Mouse (Mus musculus) layer of hippocampus, adult 11-12 months (tissue): Measurements from ENCODE around the gene Mxra8.

Source experiments
- DNase-seq: peaks from one replicate; pipeline ENCODE4 v3.0.0; 2022; ENCODE audit warnings: low spot score

Mxra8 gene

DNA sequence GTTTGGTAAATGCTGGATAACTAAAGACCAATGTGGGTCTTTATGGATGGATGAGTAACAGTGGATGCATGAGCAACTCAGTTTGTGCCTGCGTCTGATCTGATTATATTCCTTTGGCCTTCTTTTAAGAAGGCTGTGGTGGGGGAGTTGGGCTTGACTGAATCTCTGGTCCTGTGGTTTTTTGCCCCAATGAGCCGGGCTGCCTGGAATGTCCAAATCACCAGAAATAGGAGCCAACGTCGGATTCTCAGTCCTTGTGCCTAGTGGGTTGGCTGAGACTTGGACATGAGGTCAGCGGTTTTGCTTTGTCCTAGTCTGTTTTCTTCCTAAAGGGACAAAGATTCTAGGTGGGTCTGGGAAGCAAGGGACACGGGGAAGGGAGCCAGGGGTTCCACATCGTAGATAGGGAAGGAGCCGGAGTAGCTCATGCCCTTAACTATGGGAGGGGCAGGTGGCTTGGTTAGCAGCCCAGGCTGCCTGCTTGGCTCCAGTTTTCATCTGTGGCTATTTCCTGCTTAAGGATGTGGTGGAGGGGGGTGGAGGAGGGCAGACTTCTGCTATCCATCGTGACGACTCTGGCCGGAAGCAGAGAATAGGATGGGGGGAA is 2.0 kb upstream of the Mxra8 start:
- DNase-seq, result no peak

DNA sequence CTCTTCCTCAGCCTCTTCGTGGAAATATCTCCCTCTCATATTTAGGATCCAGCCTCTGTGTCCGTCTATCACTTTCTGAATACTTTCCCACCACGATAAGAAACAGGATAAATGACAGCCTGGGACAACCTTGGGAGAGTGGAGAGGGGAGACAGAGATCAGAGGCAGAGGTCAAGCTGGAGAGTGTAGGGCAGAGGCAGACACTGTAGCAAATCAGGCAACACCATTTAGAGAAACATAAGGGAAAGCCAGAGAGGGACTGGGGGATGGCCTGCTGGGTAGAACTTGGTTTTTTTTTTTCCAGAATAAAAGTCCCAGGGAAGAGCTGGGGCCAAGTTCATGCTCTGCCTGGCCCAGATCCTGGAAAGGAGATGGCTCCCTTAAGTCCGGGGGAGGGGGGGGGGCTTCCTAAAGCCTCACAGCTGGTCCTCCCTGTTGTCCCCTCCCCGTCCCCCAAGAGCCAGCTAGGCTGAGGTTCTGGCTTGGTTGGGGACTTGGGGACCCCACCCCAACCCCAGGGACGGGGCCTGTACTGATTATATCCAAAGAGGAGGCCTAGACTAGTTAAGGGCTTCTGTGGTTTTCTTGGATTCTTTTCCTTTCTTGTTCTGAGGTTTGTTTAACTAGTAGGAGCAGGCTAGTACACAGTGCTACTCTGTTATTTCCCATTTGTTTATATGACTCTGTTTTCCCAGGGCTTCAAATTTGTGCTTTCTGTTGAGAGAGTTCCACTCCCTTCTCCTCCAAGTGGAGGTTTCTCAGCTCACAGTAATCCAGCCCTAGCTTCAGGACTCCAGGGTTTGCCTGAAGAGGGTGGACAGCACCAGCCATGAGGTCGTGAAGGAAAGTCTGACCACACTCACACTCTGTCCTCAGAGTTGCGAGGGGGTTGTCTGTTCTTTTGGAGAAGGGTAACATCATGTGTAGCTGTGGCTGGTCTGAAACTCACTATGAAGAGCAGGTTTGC is 1.0 kb upstream of the Mxra8 start:
- DNase-seq, result no peak

DNA sequence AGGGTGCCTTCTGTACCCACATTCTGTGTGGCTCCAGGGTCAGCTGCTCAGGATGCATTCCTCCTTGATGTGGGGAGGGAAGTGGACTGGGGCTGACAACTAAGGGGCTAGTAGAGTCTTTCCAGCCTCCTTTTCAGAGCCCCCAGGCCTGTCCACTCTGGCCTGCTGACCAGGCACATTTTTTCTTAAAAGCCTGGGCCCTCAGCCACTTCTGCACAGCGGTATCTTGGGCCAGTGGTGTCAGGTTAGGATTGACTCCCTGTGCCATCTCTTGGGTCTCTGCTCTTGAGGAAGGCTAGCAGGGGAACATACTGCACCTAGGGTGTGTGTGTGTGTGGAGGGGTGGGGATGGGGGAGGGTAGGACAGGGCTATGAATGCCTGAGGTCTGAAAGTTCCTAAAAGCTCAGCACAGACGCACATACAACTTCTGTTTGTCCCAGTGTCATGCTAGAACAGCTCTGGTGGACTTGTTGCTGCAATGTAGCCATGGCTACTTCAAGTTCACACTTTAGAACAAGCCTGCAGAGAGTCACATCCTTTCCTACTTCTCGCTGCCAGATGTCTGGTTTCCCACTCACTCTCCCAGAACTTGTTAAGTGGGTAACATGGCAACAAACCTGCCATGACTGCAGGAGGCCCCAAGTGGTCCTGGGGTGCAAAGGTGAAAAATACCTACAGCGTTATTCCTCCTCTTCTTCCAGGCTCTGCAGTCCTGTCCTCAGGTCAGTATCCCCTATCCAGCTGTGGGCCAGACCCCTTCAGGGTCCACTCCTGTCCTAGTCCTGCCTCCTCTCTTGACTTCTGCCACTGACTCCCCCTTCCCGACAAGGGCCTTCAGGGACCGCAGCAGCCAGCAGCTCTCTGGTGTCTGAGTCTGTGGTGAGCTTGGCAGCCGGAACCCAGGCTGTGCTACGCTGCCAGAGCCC is 859 bp downstream of the Mxra8 start:
- no peak for DNase-seq

GRCm38 (mm10) chr4:155841003-155841454 is 1.5 kb downstream of the Mxra8 start:
- DNase-seq, result peak; percentile 45

DNA sequence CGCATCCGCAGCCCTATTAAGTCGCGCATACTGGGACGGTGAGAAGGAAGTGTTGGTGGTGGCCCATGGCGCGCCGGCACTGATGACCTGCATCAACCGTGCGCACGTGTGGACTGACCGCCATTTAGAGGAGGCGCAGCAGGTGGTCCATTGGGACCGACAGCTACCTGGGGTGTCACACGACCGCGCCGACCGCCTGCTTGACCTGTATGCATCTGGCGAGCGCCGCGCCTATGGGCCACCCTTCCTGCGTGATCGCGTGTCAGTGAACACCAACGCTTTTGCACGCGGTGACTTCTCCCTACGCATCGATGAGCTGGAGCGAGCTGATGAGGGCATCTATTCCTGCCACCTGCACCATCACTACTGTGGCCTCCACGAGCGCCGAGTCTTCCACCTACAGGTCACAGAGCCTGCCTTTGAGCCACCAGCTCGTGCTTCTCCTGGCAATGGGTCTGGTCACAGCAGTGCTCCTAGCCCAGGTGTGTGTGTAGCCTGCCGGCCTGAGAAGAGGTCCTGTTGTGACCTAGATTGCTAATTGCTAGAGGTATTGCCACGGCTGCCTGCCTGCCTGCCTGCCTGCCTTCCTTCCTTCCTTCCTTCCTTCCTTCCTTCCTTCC is 2.3 kb downstream of the Mxra8 start:
- no peak for DNase-seq

GRCm38 (mm10) chr4:155843231-155843630 is 3.8 kb downstream of the Mxra8 start:
- DNase-seq, result no peak

DNA sequence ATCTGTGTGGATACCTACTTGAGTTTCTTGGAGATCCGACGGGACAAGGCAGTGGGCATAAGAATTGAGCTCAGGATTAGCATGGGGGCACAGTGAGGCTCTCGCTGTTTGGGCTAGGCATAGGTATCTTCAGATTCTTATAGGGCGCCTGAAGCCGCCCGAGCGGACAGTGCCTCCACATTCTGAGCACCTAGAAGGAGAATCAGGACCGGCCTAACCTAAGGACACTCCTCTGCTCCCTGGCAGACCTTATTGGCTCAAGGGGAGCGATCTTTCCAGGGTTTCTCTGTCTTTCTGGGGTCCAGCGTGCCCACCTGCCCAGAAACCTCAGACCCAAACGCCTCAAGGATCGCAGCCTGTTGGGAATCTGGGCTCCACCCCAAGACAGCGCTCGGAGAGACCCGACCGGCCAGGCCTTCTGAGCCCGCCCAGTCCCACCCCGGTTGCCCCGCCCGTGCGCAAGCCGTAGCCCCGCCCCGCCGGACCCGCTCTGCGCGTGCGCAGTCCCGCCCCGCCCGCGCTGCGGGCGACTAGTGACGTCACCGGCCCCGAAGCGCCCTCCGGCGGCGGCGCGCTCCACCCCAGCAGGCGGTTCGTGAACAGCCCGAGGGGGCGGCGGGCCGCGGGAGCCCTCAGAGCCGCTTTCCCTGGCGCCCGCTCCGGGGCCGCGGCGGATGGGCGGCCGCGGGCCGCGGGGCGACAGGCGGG is 7.5 kb downstream of the Mxra8 start, which contains the start of gene Dvl1:
Gene Dvl1, plus strand, starts transcription at position 532 of the 708 bp plus-strand sequence.
- DNase-seq, result peak; percentile 91

DNA sequence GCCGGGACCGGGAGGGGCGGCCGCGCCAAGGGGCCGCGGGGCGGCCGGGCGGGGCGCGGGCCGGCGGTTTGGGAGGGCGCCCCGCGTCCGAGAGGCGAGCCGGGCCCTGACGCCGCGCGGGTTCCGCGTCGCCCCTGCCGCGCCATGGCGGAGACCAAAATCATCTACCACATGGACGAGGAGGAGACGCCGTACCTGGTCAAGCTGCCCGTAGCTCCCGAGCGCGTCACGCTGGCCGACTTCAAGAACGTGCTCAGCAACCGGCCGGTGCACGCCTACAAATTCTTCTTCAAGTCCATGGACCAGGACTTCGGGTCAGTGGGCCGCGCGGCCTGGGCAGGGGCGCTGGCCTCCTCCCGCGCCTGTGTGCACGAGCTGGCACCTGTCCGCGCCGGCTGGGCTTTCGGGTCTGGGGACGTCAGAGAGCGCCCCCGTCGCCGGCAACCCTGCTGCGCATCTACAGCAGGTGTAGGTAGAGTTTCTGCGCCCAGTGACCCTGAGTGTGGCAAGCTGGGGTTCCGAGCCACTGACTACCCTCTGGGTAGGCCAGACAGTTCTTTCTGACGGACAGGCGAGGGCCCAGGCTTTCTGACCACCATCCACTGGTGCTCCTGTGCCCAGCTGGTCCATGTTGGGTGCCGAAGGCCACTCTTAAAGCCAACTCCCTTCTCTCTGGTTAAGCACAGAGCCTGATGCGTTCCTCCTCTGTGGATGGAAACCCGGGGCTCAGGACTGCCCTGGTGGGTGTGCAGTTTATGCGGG is 8.3 kb downstream of the Mxra8 start:
- peak; percentile 57 for DNase-seq

- no peak for DNase-seq
These were observed 9.1 kb downstream of the Mxra8 start for GRCm38 (mm10) chr4:155848434-155849095.

DNA sequence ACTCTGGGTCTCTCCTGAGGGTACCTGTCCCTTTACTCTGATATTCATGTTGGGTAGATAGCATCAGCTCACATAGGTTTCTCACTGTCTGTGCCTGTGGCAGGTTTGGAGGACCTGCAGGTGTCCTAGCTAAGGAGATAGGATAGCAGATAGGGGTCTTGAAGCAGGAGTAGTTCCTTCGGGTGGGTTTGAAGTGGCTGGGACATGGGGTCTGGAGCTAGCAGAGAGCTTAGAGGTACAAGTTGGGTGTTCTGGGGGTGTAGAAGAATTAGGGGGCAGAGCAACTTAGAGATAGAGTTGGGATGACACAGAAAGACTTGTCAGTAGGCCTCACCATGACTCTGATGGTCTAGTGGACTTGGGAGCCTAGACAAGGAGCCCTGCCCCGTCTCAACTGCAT is 9.9 kb downstream of the Mxra8 start:
- DNase-seq, result no peak

GRCm38 (mm10) chr4:155849792-155850451 is 10.4 kb downstream of the Mxra8 start:
- DNase-seq, result no peak

DNA sequence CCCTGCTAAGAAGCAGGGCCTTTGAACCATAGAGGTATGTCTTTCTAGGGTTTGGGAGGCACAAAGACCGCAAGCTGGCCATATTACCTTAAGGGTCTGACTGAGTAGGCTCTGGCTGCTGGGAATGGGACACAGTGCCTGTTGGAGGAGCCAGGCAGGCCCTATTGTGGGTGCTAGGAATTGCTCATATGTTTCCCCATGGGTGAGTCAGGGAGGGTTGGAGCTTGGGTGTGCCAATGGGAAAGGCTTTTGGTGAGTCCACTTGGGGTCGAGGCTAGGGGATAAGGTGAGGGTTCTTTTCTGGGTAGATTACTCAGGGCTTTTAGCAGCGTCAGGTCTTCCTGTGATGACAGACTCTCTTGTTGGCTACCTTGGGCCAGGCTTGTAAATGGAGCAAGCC is 11.9 kb downstream of the Mxra8 start:
- DNase-seq, result no peak

DNA sequence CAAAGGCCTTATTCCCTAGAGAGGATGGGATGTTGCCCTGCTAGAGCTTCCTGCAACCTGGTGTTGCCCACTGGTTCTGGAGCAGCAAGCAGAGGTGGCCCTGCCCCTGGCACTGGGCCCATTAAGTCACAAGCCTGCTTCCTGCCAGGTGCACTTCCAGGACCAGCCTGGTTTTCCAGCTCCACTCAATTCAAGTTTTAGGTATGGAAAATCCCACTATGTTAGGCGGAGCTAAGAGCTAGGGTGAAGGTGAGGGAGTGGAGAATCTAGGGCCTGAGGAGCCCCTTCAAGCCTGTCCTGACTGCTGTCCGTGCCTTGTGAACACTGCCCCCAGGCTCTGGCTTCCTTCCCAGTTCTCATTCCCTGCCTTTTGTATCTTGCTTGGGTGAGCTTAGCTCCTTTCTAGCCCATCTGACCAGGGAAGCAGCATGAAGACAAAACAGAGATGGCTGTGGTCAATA is 12.5 kb downstream of the Mxra8 start:
- DNase-seq, result no peak

- DNase-seq, result no peak
These were observed 13.9 kb downstream of the Mxra8 start for GRCm38 (mm10) chr4:155853421-155853820.

DNA sequence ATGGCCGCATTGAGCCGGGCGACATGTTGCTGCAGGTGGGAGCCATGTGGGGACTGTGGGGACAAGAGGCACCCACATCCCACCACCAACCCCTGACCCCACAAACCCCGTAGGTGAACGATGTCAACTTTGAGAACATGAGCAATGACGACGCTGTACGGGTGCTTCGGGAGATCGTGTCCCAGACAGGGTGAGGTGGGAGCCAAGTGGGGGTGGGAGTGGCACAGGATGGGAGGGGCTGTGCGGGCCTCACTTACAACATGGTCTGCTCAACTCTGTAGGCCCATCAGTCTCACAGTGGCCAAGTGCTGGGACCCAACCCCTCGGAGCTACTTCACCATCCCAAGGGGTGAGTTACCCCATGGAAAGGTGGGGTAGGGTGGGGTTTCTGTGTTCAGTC is 15.5 kb downstream of the Mxra8 start:
- DNase-seq, result no peak

- DNase-seq, result no peak
These were observed 16.6 kb downstream of the Mxra8 start for GRCm38 (mm10) chr4:155856071-155856470.

DNA sequence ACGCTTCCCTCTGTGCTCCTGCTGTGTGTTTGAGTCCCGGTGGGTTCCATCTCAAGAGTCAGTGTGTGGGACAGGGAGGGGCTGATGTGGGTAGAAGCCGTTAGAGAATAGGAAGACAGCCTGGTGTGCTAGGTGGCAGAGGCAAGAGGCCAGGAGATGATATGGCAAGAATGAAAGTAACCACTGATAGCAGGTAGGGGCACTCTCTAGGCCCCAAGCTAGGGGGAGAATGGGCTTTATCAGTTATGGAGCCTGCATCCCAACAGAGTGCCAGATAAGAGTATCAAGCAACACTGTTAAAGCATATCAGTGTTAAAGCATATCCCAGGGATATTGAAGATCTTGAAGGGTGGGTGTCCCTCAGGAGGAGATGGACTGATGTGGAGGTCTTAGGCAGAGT is 17.4 kb downstream of the Mxra8 start:
- no peak for DNase-seq

DNA sequence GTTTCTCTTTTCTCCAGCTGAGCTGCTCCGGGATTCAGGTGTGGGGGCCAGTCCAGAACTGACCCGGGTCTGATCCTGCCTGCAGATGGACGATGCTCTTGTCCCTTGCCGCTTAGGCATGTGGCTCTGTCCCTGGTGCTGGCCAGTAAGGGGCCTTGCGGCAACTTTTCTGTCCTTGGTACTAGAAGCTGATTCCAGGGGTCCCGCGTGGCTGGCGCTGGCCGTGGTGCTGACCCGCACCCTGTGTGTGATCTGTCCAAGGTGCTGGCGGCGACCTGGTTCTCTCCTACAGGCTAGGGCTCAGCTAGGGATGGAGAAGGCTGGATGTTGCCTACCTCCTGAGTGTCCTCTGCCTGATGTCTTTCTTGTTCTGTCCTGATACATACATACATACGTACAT is 19.8 kb downstream of the Mxra8 start:
- no peak for DNase-seq

DNA sequence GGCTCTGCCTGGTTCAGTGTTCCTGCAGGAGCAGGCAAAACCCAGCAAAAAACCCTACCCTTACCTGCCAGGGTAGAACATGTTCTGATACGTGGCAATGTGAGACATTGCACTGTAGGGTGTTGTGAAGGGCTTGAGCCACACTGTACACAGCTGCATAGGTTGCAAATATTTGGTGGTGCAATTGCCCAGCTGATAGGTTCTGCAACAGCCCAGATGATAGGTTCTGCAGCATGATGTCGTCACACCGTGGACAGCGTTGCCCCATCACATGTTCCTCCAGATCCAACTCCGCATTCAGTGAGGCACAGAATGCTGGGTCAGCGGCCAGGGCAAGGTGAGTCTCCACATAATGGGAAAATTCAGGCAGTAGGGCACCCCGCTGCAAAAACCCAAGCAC is 22.3 kb downstream of the Mxra8 start:
- DNase-seq, result no peak
